Mouse (Mus musculus) gastrocnemius, postnatal 36 days (tissue): ENCODE data around the gene Foxp1. TPM values are rescaled to one million over a fixed set of nuclear protein-coding genes. Genes with fewer than 3 reads are reported as not detected.
A peak's percentile ranks its signal among the peaks of the same experiment; 100 is the strongest.

ENCODE experiments used
- DNase-seq, 2 experiments: peaks; one replicate each; pipeline ENCODE4 v3.0.0; 2022
- intact Hi-C: fragments of 180-260 bp; cut with DNase I; formaldehyde crosslinking; loops from one replicate; pipeline ENCODE4 v1.15.1; 2025
- total RNA-seq, 2 experiments: library from RNA; stranded (reverse); gene quantifications; 2 replicates each; pipeline ENCODE4 v1.2.3; 2021

The Foxp1 gene
- total RNA-seq, 2 experiments from 2014 or later, result 15.9 to 18.4 TPM

GRCm38 (mm10) chr6:98994104-98994787, 528.3 kb downstream of the Foxp1 start:
- intact Hi-C loops, result no loop called here
- no peak for DNase-seq

DNA sequence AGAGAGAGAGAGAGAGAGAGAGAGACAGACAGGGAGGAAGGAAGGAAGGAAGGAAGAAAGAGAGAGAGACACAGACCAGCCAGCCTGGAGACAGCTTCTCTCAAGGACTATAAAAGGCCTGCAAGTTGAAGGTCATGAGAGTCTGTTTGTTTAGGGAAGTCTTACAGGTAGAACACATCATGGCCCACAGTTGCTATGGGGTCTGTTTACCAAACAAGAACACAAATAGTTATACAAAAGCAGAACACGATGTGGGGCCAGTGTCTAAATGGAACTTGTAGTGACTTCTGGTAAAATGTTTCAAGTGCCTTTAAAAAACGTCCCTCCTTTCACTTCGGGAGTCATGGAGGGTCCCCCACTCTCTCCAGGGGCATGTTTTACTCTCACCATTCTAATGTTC, 529.3 kb downstream of the Foxp1 start:
- peak in 1 of 2 experiments; percentile 0 for DNase-seq
- intact Hi-C loops, result no loop called here

DNA sequence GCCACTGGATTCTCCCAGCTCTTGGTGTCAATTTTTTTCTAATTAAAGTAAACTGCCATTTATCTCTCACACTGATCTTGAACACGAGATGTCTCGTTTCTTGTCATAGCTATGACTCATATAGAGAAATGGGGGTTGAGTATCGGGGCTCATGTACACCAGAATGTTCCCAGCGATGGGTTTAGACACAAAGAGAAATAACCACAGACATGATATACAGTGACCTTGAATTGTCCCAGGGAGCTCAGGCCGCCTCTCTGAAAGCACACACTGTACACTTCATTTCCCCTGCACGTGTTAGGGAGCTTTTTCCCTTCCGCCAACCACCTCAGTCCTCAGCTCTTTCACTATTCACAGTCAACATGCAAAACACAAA, 529.8 kb downstream of the Foxp1 start:
- DNase-seq, result peak in 1 of 2 experiments; percentile 0
- intact Hi-C loops, result no loop called here

- intact Hi-C loops, result no loop called here
Observed at GRCm38 (mm10) chr6:98991900-98992771, 530.4 kb downstream of the Foxp1 start.

GRCm38 (mm10) chr6:98987533-98988169, 534.9 kb downstream of the Foxp1 start:
- intact Hi-C loops, result no loop called here
- DNase-seq, result peak in 1 of 2 experiments; percentile 3

More at GRCm38 (mm10) chr6:98991900-98992771, 530.4 kb downstream of the Foxp1 start:
- no peak for DNase-seq

GRCm38 (mm10) chr6:98985452-98985851, 537.1 kb downstream of the Foxp1 start:
- intact Hi-C loops, result no loop called here
- no peak for DNase-seq

GRCm38 (mm10) chr6:98984626-98985025, 537.9 kb downstream of the Foxp1 start:
- peak in 1 of 2 experiments; percentile 6 for DNase-seq
- intact Hi-C loops, result no loop called here

DNA sequence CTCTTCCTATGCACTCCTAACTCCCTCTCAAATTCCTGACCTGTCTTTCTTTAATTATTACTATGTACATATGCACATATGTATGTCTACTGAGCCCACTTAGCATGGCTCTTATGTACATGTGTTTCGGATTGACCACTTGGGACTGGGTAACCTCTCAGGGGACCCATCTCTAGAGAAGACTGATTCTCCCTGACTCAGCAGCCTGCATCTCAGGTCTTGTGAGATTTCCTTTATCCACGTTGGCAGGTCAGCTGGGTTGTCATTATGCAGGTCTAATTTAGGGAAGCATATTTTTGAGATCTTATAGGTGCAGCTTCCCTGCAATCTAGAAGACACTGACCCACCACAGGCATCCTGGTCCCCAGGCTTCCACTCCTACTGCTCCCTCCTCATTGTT, 538.5 kb downstream of the Foxp1 start:
- intact Hi-C loops, result no loop called here
- DNase-seq, result peak in 1 of 2 experiments; percentile 3

GRCm38 (mm10) chr6:98983311-98983838, 539.1 kb downstream of the Foxp1 start:
- DNase-seq, result peak in 1 of 2 experiments; percentile 4
- intact Hi-C loops, result no loop called here

DNA sequence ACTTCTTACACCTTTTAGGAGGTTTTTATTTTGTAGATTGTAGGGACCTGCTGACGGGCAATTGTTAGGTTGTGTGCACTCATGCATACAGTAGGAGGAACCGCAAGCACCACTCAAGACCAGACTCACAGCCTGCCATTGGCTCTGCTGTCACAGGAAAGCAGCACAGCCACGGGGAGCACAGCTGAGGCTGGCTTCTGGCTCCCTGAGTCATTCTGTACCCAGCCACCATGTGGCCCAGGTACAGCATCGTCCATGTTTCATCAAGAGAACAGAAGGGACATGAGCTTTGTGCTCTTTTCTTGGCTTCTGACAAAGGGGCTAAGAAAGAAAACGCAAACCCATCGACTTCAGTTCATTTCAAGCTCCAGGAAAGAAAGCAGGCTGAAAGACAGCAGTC, 541.3 kb downstream of the Foxp1 start:
- intact Hi-C loops, result no loop called here
- DNase-seq, result no peak

GRCm38 (mm10) chr6:98980432-98980831, 542.1 kb downstream of the Foxp1 start:
- intact Hi-C loops, result no loop called here
- no peak for DNase-seq

DNA sequence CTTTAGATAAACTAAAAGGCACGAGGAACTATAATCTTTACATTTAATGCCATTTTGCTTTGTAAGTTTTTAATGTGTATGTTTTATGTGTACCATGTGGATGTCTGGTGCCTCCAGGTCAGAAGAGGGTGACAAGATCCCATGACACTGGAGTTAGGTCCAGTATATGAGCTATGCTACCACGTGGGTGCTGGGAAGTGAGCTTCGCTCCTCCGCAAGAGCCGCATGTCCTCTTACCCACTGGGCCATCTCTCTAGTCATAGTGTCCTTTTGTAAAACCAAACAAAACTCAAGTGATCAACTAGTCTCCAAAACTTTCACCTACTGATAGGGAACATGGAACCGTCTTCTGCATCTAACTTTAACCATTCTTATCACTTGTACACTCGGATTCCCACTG, 542.5 kb downstream of the Foxp1 start:
- intact Hi-C loops, result no loop called here
- no peak for DNase-seq

DNA sequence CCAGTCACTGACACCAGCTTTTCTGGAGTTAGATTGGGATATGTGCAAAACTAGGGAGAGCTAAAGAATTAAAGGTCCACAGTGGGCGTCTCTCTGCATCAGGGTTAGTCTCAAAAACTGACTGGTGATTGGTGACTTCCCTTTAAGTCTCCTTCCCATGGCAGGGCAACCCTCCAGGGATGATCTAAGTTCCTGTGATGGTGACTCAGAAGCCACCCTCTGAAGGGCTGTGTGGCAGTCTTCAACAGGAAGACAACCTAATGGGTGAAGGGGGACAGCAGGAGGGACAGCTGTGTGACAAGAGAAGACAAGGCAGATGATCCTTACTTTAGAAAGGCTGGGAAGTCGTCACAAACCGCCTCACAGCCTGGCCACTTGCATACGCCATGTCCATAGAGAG, 544.7 kb downstream of the Foxp1 start:
- DNase-seq, result no peak
- intact Hi-C loops, result loop anchor here (10.0 kb wide), 2 partner anchors 547 to 617 kb away; partner anchors contain the start of gene Foxp1

DNA sequence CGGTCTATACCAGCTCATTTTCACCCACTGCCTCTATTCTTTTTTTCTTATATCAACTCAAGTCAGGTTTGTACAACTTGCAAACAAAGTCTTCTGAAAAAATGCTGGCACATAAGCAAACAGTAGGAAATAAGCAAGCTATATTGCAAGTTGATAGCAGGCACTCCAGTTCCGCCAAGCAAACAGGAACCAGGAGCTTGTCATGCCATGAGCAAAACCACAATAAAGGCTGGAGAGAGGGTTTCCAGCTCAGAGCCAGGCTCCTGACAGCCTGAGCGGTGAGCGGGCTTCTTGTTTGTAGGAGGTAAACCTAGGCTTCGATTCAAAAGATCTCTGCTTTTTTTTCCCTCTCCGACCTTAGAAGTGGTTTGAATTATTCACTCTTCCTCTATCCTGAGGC, 546.6 kb downstream of the Foxp1 start:
- no peak for DNase-seq
- intact Hi-C loops, result loop anchor here (10.0 kb wide), 2 partner anchors 549 to 619 kb away; partner anchors contain the start of gene Foxp1

DNA sequence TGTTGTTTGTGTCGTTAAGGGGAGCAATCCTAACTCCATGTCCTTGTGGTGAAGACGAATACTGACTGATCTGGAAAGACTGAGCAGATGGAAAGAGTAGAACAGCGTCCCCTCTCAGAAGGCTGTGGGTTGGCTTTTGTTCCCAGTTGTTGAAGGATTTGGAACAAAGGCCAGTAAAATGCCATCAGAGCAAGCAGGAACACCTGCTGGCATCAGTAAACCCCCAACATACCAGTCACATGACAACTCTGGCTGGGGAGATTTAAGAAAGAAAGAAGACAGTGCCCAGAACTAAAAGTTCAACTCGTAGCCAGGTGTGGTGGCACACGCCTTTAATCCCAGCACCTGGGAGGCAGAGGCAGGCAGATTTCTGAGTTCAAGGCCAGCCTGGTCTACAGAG, 549.1 kb downstream of the Foxp1 start:
- intact Hi-C loops, result loop anchor here (10.0 kb wide), 2 partner anchors 551 to 621 kb away; partner anchors contain the start of gene Foxp1

GRCm38 (mm10) chr6:98972404-98972803, 550.1 kb downstream of the Foxp1 start:
- DNase-seq, result no peak

More for the DNA sequence above, 549.1 kb downstream of the Foxp1 start:
- DNase-seq, result no peak

DNA sequence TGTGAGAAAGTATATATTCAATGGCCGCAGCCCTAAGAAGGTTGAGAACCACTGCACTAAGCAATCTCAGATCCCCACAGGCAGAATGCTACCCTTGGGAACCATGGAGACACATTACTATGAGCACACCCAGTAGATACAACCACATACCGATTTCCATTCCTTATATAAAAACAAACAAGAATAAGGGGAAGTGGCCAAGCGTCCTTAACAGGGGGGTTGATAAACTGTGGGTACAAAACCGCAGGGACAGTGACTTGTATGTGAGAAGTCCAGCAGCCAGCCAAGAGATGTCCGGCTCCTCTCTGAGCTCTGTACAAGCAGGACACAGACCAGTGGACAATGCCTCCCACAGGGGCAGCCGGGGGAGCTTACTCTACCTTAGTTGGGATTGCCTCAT, 563.2 kb downstream of the Foxp1 start:
- no peak for DNase-seq
- intact Hi-C loops, result no loop called here

More at GRCm38 (mm10) chr6:98972404-98972803, 550.1 kb downstream of the Foxp1 start:
- intact Hi-C loops, result loop anchor here (10.0 kb wide), 2 partner anchors 552 to 622 kb away; partner anchors contain the start of gene Foxp1

DNA sequence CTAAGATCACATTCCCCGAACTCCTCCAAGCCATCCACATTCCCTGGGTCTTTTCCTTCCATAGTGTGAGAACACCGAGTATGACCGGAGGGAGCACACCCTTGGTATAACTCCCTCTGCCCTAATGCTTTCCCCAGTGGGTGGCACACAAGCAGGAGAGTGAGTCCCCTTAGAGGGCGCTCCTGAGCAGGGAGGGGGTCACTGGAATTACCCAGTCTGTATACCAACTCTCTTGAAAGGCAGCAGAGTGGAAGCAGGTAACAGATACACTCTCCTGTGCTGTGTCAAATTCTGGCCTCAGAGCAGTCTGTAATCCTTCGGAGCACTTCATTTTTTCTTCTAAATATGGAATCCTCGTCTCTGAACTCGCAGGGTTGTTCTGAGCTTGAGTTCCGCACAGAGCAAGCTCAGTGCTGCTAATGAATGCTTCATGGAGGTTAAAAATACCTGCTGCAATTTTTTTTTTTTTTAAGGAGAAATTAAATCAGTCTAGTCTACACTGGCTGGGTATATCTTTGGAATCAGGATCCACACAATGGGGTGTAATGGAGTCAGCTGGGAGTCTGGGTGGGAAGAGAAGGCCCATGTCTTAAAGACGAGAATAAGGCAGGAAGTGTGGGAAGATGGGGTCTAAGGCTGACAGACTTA, 565.9 kb downstream of the Foxp1 start:
- DNase-seq, result no peak
- intact Hi-C loops, result no loop called here

GRCm38 (mm10) chr6:98955706-98956105, 566.8 kb downstream of the Foxp1 start:
- intact Hi-C loops, result no loop called here

GRCm38 (mm10) chr6:98954439-98954838, 568.1 kb downstream of the Foxp1 start:
- intact Hi-C loops, result no loop called here

More at GRCm38 (mm10) chr6:98955706-98956105, 566.8 kb downstream of the Foxp1 start:
- no peak for DNase-seq

More at GRCm38 (mm10) chr6:98954439-98954838, 568.1 kb downstream of the Foxp1 start:
- no peak for DNase-seq
